Mouse (Mus musculus): ENCODE measurements around the gene Cldn18.

The Cldn18 gene

DNA sequence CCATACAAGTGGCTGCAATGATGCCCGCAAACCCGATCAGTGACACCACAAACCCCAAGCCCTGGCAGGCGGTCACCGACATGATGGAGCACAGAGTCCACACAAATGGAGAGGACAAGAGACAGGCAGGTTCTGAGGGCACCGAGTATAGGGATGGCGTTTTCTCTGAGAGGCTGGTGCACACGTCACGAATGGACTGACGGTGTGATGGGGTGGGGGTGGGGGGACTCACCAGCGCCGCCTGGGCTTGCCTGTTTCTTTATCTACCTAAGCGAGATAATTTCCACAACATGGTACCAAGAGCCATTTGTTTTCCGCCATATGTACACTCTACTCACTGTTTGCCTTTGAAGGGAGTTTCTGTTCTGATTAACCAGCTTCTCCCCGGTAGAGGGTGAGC lies at the start of gene Cldn18:
Gene Cldn18 (minus strand): TSS at position 134 of the 400 bp plus-strand sequence.
- DNase-seq (ENCODE audit: low spot score in 2 of 2), result no peak

- DNase-seq (ENCODE audit: low spot score in 2 of 2), result no peak
Observed at GRCm38 (mm10) chr9:99763530-99763929, 46.5 kb upstream of the Cldn18 start.

DNA sequence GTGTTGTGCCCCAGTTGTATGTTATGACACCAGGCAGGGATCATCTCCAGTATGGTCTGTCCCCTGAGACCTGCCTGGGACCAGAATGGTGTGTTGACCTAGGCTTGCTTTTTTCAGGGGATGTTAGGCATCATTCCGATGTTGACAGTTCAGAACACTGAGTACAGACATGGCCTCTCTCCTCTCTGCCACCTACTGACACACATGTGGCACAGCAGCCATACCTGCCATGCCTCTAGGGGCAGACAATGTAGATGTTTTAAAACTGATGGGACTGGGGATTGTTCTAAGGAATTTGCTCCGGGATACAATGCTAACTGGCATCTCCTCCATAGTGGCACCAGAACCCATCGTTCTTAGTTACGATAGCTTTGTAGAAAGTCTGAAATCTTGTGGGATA lies 33.2 kb upstream of the Cldn18 start:
- no peak for DNase-seq (ENCODE audit: low spot score in 2 of 2)

GRCm38 (mm10) chr9:99748279-99748678 lies 31.2 kb upstream of the Cldn18 start:
- DNase-seq (ENCODE audit: low spot score in 2 of 2), result no peak

DNA sequence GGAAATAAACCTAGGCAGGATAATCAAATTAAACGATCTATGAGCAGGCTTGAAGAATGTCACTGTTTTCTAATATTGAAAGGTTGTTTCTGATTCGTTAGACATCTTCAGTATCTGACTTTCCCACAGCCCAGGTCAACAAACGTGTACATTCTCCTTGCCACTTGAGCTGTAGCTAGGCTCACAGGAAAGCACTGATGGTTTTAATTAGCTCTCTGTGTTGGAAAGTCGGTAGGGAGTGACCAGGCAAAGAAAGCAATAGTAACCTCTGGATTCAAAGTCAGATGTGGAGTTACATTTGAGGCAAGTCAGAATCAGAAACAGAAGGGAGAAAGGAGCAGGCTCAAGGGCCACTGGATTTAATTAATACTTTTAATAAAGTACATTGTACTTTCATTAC lies 30.7 kb upstream of the Cldn18 start:
- no peak for DNase-seq (ENCODE audit: low spot score in 2 of 2)

GRCm38 (mm10) chr9:99744548-99744947 lies 27.5 kb upstream of the Cldn18 start:
- DNase-seq (ENCODE audit: low spot score in 2 of 2), result no peak

- DNase-seq (ENCODE audit: low spot score in 2 of 2), result no peak
Observed at GRCm38 (mm10) chr9:99729943-99730646, 13.0 kb upstream of the Cldn18 start.

DNA sequence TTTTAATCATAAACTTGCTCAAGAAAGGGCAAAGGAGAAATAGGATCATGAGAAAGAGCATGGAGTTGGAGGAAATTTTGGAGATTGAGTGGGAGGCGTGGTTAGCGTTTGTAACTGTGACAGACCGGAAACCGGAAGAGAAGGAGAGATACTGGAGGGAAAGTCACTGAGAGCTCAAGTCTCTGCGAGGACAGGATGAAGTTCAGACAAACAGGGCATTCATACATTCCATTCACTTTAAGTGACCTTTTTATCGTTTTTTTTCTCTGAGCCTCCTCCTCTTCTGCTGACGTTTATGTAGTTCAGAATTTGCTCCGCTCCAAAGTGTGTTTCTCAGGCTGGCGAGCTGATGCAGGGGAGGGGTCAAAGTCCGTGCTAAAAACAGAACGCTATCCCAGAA lies 10.8 kb upstream of the Cldn18 start:
- no peak for DNase-seq (ENCODE audit: low spot score in 2 of 2)

DNA sequence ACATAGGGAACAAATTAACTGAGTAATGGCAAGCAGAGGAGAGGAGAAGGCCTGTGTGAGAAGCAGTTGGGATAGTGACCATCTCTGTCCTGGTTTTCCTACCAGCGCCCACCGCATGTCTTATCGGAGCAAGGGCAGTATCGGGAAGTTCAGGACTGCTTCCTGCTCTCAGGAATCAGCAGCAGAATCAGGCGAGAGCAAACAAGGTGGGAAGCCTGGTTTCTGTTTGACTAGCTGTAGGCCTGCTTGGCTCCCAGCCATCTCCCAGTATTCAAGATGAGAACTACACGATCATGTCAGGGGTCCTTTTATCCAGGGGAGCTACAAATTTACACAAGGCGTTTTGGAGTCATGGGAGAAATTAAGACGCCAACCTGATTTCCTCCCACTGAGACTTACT lies 8.2 kb upstream of the Cldn18 start:
- DNase-seq (ENCODE audit: low spot score in 2 of 2), result no peak

GRCm38 (mm10) chr9:99720011-99720410 lies 2.9 kb upstream of the Cldn18 start:
- DNase-seq (ENCODE audit: low spot score in 2 of 2), result no peak

DNA sequence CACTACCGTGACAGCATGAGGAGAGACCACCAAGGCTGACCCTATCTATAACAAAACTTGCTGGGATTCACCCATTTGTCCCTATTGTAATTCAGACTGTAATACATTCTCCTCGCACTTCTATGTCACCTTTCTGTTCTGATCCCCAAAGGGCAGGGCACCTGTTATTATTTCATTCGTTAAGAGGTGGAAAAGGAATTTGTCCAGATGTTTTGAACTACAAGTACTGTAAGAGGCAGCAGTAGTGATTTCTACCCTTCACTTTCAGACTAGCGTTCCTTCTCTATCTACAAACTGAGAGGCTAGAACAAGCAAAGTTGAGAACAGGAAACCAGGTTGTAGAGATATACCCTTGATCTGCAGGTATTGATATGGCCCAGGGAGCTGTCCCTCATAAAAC lies 6.8 kb downstream of the Cldn18 start:
- no peak for DNase-seq (ENCODE audit: low spot score in 2 of 2)

DNA sequence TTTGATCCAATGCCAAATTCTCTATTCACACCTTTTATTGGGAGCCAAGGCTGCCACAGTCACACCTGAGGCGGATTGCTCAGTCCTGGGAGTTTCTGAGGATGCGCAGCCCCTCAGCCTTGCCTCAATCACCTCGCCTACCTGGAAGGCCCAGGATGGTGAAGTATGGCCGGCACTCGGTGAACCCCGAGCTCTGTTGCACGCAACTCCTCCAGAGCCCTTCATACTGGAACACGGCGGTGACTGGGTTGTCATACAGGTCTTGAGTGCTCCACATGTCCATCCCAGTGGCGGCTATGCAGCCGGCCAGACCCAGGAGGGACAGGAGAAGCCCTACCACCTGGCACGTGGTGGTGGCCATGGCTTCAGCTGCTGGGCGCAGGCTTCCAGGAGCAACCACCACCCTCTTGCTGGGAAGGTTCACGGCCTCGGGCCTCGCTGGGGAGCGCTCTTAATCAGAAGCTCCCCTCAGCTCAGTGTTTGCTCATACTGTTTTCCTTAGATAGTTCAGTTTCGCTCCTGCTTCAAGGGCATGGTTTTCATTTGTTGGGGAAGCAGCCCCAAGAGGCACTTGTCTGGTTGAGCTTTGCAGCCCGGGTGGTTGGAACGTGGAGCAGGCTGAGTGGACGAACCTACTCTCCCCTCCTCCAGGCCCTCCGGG lies 7.3 kb downstream of the Cldn18 start:
- no peak for DNase-seq (ENCODE audit: low spot score in 2 of 2)

DNA sequence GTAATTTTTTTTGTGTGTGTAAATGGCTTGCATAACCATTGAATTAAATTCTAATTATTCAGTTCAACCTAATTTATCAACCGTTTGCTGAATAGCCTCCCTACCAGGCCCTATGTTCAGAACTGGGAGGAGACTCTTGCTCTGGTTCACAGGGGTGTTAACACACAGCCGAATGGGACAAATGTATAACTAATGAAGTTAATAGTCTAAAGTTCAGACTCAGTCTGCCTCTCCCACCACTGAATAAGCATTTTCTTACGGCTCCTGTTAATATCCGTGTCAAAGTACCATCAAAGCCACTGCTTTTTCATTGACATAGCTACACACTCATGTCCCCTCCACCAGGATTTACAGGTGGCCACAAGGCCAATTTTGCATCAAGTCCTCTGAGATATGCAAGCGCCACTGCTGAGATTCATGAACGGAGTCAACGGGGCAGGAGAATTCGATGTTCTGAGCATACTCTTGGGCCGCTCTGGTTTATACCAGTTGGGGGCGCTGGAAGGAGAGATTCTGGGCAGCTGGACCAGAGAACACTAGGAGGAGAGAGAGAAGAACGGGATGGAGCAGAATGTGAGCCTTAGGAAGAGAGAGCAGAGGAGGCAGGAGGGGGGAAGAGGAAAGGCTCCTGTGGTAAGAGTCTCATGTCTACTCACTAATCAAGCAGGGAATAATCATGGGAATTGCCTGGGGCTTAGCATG lies 9.5 kb downstream of the Cldn18 start:
- no peak for DNase-seq (ENCODE audit: low spot score in 2 of 2)

GRCm38 (mm10) chr9:99706264-99706663 lies 10.8 kb downstream of the Cldn18 start:
- no peak for DNase-seq (ENCODE audit: low spot score in 2 of 2)

DNA sequence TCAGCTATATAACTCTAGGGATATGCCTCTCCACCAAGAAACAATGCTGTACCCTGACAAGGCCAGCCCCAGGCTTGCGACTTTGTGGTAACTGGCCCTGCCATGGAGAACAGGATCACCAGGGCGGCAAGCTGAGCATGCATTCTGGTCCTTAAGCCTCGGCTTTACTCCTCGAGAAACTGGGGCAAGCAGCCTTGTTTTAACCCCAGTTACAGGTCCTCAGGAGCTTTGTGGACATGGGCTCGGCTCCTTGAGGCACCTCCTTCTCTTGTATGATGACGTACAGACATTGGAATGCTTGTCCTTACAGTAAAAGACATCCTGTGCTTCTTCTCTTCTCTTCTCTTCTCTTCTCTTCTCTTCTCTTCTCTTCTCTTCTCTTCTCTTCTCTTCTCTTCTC lies 13.4 kb downstream of the Cldn18 start:
- DNase-seq (ENCODE audit: low spot score in 2 of 2), result no peak

- no peak for DNase-seq (ENCODE audit: low spot score in 2 of 2)
Observed at GRCm38 (mm10) chr9:99702215-99702614, 14.9 kb downstream of the Cldn18 start.

DNA sequence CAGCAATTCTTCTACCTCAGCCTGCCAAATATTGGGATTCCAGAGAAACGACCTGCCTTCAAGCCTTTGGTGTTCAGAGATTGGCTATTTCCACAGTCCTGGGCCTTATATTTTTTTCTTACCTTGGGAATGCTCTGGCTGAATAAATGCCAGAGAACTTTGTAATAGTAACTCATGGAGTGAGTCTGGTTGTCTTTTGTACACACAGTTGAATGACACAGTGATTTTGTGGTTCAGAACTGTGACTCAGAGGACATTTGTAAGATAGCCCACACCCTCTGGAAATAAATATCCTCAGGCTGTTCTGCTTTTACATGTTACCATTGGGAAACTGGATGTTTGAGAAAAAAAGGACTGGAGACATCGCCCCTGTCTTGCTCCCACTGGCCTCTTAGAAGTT lies 15.9 kb downstream of the Cldn18 start:
- DNase-seq (ENCODE audit: low spot score in 2 of 2), result no peak

- DNase-seq (ENCODE audit: low spot score in 2 of 2), result no peak
Observed at GRCm38 (mm10) chr9:99699752-99700389, 17.2 kb downstream of the Cldn18 start.

GRCm38 (mm10) chr9:99694961-99695360 lies 22.1 kb downstream of the Cldn18 start:
- no peak for DNase-seq (ENCODE audit: low spot score in 2 of 2)

- DNase-seq (ENCODE audit: low spot score in 2 of 2), result no peak
Observed at GRCm38 (mm10) chr9:99690386-99690785, 26.7 kb downstream of the Cldn18 start.

DNA sequence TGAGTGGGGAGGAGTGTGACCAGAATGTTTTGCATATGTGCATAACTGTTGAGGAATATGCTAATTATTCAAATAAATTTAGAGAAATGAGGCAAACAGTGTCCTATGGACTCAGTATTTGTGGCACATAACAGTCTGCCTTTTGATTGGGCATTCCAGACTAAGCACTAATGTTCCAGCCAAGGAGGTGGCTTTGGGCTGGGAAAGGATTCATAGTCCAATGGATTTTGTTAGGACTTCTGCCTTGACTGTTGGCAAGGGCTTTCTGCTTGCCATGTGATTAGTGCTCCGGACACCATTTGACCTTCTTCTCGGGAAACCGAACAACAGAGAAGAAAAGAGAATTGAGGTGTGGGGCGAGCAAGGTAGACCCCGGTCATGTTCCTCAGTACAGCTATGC lies 27.3 kb downstream of the Cldn18 start:
- DNase-seq (ENCODE audit: low spot score in 2 of 2), result no peak

GRCm38 (mm10) chr9:99685536-99686231 lies 31.4 kb downstream of the Cldn18 start:
- DNase-seq (ENCODE audit: low spot score in 2 of 2), result no peak
